Mouse (Mus musculus) naive thymus-derived CD4-positive, alpha-beta T cell, adult 2 months (primary cell): ENCODE data around the gene Ntf3.

ENCODE experiments used
- DNase-seq: peaks from one replicate; pipeline ENCODE4 v3.0.0-alpha.2; 2011; ENCODE audit warnings: low read depth

Gene Ntf3

DNA sequence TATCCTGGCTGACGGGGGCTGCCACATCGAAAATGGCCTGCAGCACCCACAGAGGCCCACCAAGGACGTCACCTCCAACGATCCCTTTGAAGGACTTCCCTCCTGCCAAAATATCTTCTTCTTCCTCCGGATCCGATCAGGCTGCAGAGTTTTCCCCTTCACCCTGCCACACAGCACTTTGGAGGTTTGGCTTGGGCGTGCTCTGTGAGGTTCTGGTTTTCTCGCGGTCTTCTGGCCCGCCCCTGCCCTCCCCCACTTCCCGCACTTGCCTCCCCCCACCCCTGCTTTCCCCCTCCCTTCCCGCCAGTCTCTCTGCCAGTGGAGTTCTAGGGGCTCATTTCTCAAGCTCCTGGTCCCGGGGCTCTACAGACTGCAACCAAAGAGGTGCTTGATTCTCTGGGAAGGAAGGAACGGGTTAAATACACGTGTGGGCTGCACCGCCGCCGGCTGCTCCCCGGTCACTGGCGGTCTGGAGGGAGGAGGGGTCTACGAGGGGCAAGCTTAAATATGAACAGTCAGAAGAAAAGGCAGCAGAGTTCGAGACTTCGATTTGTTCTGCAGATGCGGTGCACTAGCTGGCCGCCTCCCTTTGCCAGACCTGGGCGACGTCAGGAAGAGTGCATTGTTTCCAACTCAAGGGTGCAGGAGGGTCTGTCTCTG, at the start of gene Ntf3:
Ntf3 (minus strand) TSS at position 363 of the 660 bp plus-strand sequence.
- no peak for DNase-seq

GRCm38 (mm10) chr6:126213330-126213729, 46.6 kb upstream of the Ntf3 start:
- no peak for DNase-seq

- DNase-seq: no peak
These were observed 36.7 kb upstream of the Ntf3 start for GRCm38 (mm10) chr6:126203366-126203765.

GRCm38 (mm10) chr6:126202959-126203358, 36.2 kb upstream of the Ntf3 start:
- no peak for DNase-seq

- no peak for DNase-seq
These were observed 35.0 kb upstream of the Ntf3 start for GRCm38 (mm10) chr6:126201721-126202120.

- DNase-seq: no peak
These were observed 33.2 kb upstream of the Ntf3 start for GRCm38 (mm10) chr6:126199916-126200315.

DNA sequence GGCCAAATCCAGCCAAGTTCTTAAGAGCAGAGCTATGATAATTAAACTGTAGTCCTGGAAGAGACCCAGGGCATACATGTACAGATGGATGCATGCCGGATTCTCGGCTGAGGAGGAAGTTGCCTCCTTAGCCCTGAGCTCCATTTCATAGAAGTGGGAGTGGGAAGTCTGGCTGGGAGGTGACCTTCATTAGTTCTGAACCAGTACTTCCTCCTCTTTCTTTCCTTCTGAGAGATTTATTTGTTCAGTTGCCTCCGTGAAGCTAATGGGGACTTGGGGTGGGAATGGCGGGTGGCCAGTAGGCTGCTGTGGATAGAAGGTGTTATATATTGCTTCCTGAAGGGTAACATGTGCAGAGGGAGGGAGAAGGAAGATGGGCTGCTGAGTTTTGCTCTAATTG, 28.1 kb upstream of the Ntf3 start:
- no peak for DNase-seq

DNA sequence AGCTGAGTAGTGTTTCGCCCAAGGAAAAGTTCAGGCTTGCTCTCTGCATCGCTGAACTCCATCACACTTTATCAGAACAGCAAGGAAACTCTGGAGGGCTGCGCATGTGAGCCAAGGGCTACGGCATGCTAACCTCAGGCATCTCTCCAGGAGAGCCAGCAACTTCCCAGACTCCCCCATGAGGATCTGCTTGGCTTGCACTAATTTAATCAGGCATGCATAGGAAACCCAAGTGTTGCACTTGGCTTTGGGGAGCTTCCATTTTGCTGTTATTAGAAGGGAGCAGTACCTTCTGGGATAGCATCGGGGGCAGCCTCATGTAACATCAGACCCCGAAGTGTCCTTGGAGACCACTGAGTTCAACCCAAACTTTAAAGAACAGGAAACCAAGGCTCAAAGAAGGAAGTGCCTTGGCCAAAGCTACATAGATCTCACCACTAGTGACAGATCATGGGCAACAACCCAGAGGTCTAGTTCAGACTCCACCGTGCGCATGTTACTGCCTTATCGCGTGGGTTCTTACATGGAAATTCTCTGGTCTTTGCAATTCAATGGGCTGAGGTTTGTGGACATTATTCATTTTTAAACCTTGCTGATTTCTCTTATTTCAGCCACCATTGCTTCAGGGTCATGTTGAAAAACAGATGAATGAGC, 23.6 kb upstream of the Ntf3 start:
- no peak for DNase-seq

DNA sequence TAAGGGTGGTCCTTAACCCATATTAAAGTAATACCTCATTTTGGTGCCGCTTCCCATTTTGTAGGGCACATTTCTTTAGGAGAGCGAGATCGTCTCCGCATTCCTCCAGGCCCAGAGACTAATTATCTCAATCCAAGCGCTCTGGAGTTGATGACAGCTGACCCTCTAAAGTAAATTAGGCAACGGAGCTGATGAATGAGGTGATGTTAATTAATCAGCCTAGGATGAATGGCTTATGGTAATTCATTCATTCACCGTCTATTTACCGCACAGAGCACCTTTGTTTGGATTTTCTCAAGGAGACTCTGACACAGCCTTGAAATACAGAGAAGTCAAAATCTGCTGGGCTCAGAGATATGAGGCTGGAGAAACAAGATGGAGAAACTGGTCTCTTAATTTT, 20.7 kb upstream of the Ntf3 start:
- DNase-seq: no peak

- DNase-seq: no peak
These were observed 19.4 kb upstream of the Ntf3 start for GRCm38 (mm10) chr6:126186116-126186515.

DNA sequence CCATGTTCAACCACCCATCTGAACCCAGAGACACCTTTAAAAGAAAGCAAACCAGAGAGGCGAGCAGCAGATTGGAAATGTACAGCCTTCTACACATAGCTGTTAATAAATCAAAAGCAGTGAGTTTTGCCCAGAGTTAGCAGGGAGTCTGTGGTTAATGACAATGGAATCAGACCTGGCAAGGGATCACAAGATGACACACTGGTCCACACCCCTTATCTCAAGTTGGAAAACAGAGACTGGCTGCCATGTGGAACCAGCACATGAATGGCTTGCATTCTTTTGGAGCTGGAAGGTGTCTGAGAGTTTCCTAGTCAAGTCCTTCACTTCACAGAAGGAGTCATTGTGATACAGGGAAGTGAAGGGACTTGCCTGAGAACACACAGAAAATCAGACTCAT, 5.4 kb upstream of the Ntf3 start:
- no peak for DNase-seq

DNA sequence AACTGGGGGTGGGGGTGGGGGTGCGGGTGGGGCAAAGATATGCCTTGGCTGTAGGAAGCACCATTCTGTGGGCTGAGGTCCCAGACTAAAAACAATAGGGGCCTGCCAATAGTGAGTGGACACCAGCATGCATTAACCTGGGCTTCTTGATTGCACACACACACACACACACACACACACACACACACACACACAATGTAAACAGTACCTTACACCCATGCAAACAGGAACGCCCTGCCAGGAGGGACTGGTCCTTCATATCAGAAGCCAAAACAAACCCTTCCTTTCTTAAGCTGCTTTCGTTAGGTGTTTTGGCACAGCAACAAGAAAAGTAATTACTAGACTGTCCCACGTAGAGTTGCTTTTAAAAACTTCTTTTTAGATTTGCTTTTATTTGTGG, 4.1 kb upstream of the Ntf3 start:
- DNase-seq: no peak

- DNase-seq: no peak
These were observed 1.0 kb upstream of the Ntf3 start for GRCm38 (mm10) chr6:126167731-126168130.

- no peak for DNase-seq
These were observed 489 bp upstream of the Ntf3 start for GRCm38 (mm10) chr6:126167208-126167590.

DNA sequence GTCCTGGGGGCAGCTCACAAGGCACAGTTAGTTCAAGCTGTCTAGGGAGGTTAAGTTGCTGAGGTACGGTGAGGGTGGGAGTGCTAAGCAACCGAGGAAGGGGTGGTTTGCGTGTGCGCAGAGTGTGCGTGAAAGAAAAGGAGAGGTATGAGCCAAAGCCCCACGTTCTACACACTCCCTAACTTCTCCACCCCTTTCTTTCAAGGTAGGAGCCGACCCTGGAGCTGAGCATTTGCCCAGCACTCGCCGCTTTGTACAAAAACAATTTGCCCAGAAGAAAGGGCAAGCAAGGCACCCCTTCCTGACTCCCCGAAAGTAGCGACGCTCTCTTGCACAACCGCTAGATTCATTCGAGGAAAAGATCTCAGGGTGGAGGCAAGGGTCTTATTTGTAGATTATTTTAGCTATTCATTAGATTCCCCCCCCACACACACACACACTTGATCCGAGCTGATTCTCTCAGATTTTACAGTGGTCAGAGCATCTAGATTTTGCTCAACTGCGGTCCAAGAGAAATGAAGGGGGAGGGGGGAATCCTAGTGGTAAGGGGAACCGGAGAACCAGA, 1.0 kb downstream of the Ntf3 start:
- DNase-seq: no peak

- DNase-seq: no peak
These were observed 1.9 kb downstream of the Ntf3 start for GRCm38 (mm10) chr6:126164781-126165180.

- DNase-seq: no peak
These were observed 2.6 kb downstream of the Ntf3 start for GRCm38 (mm10) chr6:126163861-126164755.

GRCm38 (mm10) chr6:126163181-126163621, 3.5 kb downstream of the Ntf3 start:
- DNase-seq: no peak

DNA sequence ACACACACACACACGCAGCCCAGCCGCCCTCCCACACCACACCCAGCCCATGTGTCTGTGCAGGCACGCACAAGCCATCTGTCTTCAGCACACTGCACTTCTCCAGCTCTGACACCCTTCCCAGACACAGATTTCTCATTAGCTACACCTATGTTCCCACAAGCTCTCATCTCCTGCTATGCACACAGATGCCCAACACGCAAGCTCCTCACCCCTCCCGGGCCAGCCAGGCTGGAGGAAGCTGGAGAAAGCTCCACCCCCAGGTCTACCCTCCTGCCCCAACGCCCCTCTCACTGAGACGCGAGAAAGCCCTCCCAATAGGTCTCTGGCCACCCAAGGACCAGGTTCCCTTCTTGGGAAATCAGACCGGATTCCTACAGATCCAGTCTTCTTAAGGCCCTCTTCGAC, 4.4 kb downstream of the Ntf3 start:
- no peak for DNase-seq

GRCm38 (mm10) chr6:126161571-126162340, 5.0 kb downstream of the Ntf3 start:
- DNase-seq: no peak

DNA sequence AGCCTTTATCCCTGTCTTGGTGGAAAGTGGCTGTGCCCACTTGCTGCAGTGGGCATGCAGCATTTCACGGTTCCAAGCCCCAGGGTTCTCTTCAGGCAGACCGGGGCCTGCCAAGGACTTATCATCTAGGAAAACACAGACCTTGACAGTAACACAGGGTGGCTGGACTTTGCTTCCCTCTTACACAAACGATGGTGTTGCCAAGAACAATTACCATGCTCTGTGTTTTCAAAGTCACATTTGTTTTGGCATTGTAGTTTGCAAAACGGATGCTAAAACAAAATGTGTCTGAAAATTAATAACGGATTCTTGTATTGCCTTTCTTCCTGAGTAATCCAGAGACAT, 6.7 kb downstream of the Ntf3 start:
- no peak for DNase-seq
